Mouse (Mus musculus): ENCODE data around the gene Fmo1.
"Not testable (repeated sequence)": the region's sequence is repeated elsewhere in the genome, so short reads cannot be mapped to it uniquely, and the experiment has no call there.

Gene Fmo1

GRCm38 (mm10) chr1:162792306-162793044, 73.9 kb downstream of the Fmo1 start:
- no peak for DNase-seq

- DNase-seq = no peak
Observed at GRCm38 (mm10) chr1:162785222-162785621, 81.2 kb downstream of the Fmo1 start.

- no peak for DNase-seq
Observed at GRCm38 (mm10) chr1:162783669-162784248, 82.7 kb downstream of the Fmo1 start.

- DNase-seq = not testable (repeated sequence)
Observed at GRCm38 (mm10) chr1:162781035-162781434, 85.4 kb downstream of the Fmo1 start.

Data from cerebellum, adult 18-20 months (tissue).